Mouse (Mus musculus) hindbrain, embryonic 15.5 days (tissue): Measurements from ENCODE around the gene Zfp964. TPM values are rescaled to one million over a fixed set of nuclear protein-coding genes. Genes with fewer than 3 reads are reported as not detected.
"Not testable (repeated sequence)": the region's sequence is repeated elsewhere in the genome, so short reads cannot be mapped to it uniquely, and the experiment has no call there.

Experiments used
- ATAC-seq: fragments of 200-750 bp; cut with Nextera tagmentation; 2 replicates; pipeline ENCODE4 v1.8.0; 2017; ENCODE audit warnings: low read depth, moderate number of reproducible peaks, moderate TSS enrichment; ENCODE audit not compliant: low FRiP score
- H3K27ac ChIP-seq: fragments of 300-500 bp; sonication (generic); replicated peaks from 2 replicates; pipeline ENCODE4 v1.5.1; 2015; ENCODE audit warnings: mild to moderate bottlenecking, inconsistent platforms
- H3K27me3 ChIP-seq: fragments of 300-500 bp; sonication (generic); 2 replicates; pipeline ENCODE4 v1.6.1; 2015; ENCODE audit warnings: control low read depth, inconsistent platforms
- H3K36me3 ChIP-seq: fragments of 300-500 bp; sonication (generic); 2 replicates; pipeline ENCODE4 v1.6.1; 2015; ENCODE audit warnings: control low read depth, inconsistent platforms
- H3K4me1 ChIP-seq: fragments of 300-500 bp; sonication (generic); replicated peaks from 2 replicates; pipeline ENCODE4 v1.6.1; 2015; ENCODE audit warnings: control low read depth, inconsistent platforms
- H3K4me2 ChIP-seq: fragments of 300-500 bp; sonication (generic); 2 replicates; pipeline ENCODE4 v1.6.1; 2015; ENCODE audit warnings: moderate library complexity, mild to moderate bottlenecking, inconsistent platforms
- H3K4me3 ChIP-seq: fragments of 300-500 bp; sonication (generic); 2 replicates; pipeline ENCODE4 v1.5.1; 2015; ENCODE audit warnings: mild to moderate bottlenecking, inconsistent platforms
- H3K9ac ChIP-seq: fragments of 300-500 bp; sonication (generic); 2 replicates; pipeline ENCODE4 v1.6.1; 2015; ENCODE audit warnings: inconsistent platforms
- H3K9me3 ChIP-seq: fragments of 300-500 bp; sonication (generic); 2 replicates; pipeline ENCODE4 v1.6.1; 2016; ENCODE audit warnings: control low read depth, inconsistent platforms
- WGBS: fragments of 180-500 bp; shearing (Covaris S2); methylation state at CpG from one replicate; pipeline ENCODE4 v1.1.7; 2015; 5-methylcytosine and 5-hydroxymethylcytosine counted together
- polyA plus RNA-seq: library from polyadenylated mRNA; unstranded; fragments of >200 nt; fragmentation: Nextera tagmentation; extraction: Ambion mirVana; gene quantifications from 2 replicates; pipeline ENCODE4 v1.2.1, GENCODE M21; 2015

Gene Zfp964
- polyA plus RNA-seq = 2.4 and 2.6 TPM in 2 replicates

DNA sequence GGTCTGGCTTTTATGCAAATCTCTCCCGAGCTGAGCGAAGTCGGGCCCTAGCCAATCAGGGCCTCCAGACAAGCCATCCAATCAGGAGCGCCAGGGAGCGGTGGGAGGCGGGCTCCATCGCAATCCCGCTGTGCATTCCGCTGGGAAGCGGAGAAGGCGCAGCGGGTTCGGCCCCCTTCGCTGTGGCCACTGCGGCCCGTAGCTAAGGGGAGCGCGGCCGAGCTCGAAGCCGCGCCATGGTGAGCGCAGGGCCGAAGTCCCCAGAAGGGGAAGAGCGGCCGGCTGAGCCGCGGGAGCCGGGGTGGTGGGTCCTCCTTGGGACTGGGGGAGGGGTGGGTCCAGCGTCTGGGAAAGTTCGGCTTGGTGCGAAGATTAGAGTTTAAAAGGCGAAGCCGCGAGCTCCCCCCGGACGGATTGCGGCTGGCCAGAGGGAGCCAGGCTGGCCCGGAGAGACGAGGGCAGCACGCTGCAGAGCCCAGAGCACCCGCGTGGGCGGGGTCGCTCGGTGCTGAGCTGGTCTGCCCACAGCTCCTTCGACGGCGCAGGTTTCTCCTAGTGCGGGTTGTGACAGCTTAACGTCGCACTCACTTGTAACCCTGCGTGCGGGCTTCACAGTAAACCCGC, at the start of gene Zfp964:
Zfp964 (plus strand) TSS at position 122 of the 624 bp plus-strand sequence.
- peak; percentile 99 for ATAC-seq
- Histone ChIP-seq H3K4me1 (peaks cover 9% of the 10 kb centered on the region; the same call in 1 of the 2 replicates), H3K4me3 (peak within 1 kb of the TSS; percentile 61), H3K36me3 (peaks cover under 1% of the 10 kb centered on the region), H3K9me3 (no peaks in the 10 kb centered on the region), H3K27ac (peak within 1 kb of the TSS; percentile 83), H3K4me2 (peak within 1 kb of the TSS; percentile 88), H3K27me3 (no peaks in the 10 kb centered on the region), H3K9ac (peak within 1 kb of the TSS; percentile 68)
- 1% methylated on average over 55 of the region's 55 CpGs for WGBS

DNA sequence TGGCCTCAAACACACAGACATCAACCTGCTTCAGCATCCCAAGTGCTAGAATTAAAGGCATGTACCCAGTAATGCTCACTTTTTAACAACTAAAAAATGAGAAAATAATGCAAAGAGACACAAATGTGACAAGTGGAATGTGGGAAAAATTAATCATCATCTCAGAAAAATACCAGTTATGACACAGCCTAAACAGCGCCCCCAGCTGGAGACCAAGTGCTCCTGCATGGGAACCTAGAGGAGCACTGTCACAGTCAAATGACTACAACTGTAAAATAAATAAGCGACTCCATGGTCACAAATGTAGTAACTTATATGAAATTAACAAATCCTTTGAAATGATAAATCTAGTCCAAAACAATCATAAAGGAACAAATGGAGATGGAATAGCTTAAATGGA, 39.6 kb upstream of the Zfp964 start:
- ATAC-seq = no peak
- H3K36me3 ChIP-seq = peaks cover 57% of the 10 kb centered on the region
- 61% methylated on average over 2 of the region's 2 CpGs for WGBS

DNA sequence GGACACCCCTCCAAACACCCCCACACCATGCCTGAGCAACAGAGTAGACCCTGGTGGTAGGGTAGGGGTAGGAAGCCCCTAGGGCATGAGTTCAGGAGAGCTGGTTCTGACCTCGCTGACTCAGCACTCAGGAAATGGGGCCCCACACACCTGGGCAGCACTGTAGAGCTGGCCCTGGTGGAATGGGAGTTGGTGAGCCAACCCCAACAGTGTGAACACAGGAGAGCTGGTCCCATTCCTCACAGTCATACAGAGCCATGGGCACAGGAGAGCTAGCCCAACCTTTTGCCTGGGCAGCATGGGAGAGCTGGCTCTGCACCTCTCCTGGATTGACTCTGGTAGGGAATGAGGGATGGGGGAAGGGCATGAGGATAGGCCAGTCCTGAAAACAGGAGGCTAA, 36.2 kb upstream of the Zfp964 start:
- H3K9me3 ChIP-seq = no peaks in the 10 kb centered on the region
- no peaks in the 10 kb centered on the region for H3K27me3 ChIP-seq
- H3K9ac ChIP-seq = no peak overlapping the region
- H3K27ac ChIP-seq = no peak overlapping the region
- peak; percentile 38; the same call in 1 of the 2 replicates for ATAC-seq
- H3K36me3 ChIP-seq = peaks cover 28% of the 10 kb centered on the region
- WGBS = 93% methylated on average over 1 of the region's 1 CpGs
- H3K4me2 ChIP-seq = no peak overlapping the region
- peaks cover 2% of the 10 kb centered on the region; the same call in 1 of the 2 replicates for H3K4me1 ChIP-seq
- no peak overlapping the region for H3K4me3 ChIP-seq

More for the DNA sequence above, 39.6 kb upstream of the Zfp964 start:
- H3K9ac ChIP-seq = no peak overlapping the region
- H3K4me2 ChIP-seq = no peak overlapping the region
- no peaks in the 10 kb centered on the region for H3K27me3 ChIP-seq
- H3K9me3 ChIP-seq = no peaks in the 10 kb centered on the region
- no peak overlapping the region for H3K4me3 ChIP-seq
- H3K27ac ChIP-seq = no peak overlapping the region
- no peaks in the 10 kb centered on the region for H3K4me1 ChIP-seq

DNA sequence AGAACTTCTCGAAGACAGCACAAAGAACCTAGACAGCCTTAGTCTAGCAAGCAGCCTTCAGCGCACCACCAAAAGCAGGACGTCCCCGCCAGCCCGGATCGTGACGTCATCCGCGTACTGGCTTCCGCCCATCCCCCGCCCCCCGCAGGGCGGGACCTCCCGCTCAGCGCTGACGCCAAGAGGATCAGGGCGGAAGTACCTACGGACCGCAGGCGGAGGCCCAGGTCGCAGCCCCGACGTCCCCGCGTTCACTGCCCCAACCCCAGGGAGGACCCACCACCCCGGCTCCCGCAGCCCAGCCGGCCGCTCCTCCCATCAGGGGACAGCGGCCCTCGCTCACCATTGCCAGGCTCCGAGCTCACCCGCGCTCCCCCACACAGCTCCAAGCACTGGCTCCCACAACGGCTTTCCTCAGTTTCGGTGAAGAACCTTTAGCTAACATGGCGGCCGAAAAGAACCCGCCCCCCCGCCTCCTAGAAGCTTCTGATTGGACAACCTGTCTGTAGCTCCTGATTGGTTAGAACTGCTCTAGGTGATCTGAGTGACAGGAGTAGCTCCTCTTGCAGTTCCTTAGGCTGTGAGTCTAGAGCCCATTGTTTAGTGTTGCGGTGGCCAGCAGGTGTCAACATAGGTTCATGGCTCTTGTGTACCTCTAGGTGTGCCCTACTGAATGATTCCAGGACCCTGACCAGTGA, 29.0 kb upstream of the Zfp964 start, which contains the start of gene Zfp868:
Zfp868 (minus strand) TSS at position 454 of the 695 bp plus-strand sequence.
- WGBS = under 1% methylated on average over 41 of the region's 41 CpGs
- H3K9ac ChIP-seq = peak within 1 kb of the TSS; percentile 82
- peak within 1 kb of the TSS; percentile 85 for H3K4me3 ChIP-seq
- peak within 1 kb of the TSS; percentile 100 for H3K27ac ChIP-seq
- peak; percentile 100 for ATAC-seq
- no peaks in the 10 kb centered on the region for H3K9me3 ChIP-seq
- no peaks in the 10 kb centered on the region for H3K27me3 ChIP-seq
- H3K36me3 ChIP-seq = no peaks in the 10 kb centered on the region
- peaks cover 14% of the 10 kb centered on the region for H3K4me1 ChIP-seq
- peak within 1 kb of the TSS; percentile 58 for H3K4me2 ChIP-seq

DNA sequence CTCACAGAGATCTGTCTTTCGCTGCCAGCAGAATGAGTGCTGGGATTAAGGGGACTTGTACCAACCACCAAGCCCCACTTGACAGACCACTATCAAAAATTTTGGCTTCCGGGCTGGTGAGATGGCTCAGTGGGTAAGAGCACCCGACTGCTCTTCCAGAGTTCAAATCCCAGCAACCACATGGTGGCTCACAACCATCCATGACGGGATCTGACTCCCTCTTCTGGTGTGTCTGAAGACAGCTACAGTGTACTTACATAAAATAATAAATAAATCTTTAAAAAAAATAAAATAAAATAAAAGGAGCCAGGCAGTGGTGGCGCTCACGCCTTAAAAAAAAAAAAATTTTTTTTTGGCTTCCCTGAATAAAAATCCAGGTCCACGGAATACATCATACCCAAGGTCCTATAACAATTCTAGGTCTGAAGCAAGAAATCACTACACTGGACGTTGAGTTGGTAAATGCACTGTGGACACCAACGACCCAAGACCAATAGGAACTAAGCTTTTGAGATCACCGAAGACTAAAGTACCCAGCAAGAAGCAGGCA, 396 bp upstream of the Zfp964 start:
- Histone ChIP-seq H3K36me3 (no peaks in the 10 kb centered on the region), H3K27me3 (no peaks in the 10 kb centered on the region), H3K9me3 (no peaks in the 10 kb centered on the region), H3K9ac (peak overlapping the region; percentile 20; the same call in 1 of the 2 replicates), H3K4me3 (peak overlapping the region; percentile 61), H3K4me2 (peak overlapping the region; percentile 88), H3K27ac (peak overlapping the region; percentile 83), H3K4me1 (peaks cover 9% of the 10 kb centered on the region; the same call in 1 of the 2 replicates)
- WGBS = 44% methylated on average over 10 of the region's 10 CpGs
- no peak for ATAC-seq

DNA sequence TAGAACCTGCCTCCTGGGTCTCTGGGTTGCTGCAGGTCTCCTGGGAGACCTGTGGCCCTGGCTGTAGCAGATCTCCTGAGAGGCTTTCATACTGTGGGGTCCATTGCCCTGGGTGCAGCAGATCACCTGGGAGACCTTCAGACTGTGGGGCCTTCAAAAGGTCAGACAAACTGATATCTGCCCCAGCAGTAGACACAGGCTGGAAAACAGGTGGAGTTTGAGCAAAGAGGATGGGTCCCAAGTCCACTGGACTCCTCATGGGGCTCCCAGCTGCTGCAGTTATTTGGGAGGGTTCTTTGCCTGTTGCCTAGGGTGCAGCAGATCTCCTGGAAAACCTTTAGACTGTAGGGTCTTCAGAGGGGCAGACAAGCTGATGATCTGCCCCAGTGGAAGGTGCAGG, 7.0 kb downstream of the Zfp964 start:
- peaks cover 39% of the 10 kb centered on the region for H3K36me3 ChIP-seq
- no peak overlapping the region for H3K27ac ChIP-seq
- no peak overlapping the region for H3K4me3 ChIP-seq
- H3K4me1 ChIP-seq = no peaks in the 10 kb centered on the region
- H3K27me3 ChIP-seq = no peaks in the 10 kb centered on the region
- no peaks in the 10 kb centered on the region for H3K9me3 ChIP-seq
- no peak overlapping the region for H3K4me2 ChIP-seq
- ATAC-seq = no peak
- no peak overlapping the region for H3K9ac ChIP-seq

DNA sequence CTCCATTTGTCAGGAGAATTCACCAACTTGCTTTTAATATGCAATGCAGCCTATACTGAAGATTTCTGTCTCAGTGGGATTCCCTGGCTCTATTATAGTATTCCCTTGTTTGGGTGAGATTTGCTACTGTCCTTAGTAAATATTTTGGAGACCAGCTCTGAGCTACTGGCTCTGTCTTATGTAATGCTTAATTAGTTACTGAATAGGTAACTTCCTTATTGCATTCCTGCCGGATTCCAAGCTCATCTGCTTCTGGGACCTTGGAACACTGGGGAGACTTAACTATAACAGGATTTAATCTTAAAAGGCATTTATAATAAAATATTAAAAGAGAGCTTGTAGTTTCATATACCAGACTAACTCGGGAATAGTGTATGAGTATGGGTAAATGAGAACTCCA, 10.8 kb downstream of the Zfp964 start:
- H3K27ac ChIP-seq, H3K27me3 ChIP-seq, H3K4me3 ChIP-seq, H3K9ac ChIP-seq, H3K4me2 ChIP-seq, H3K9me3 ChIP-seq, ATAC-seq, H3K4me1 ChIP-seq: not testable (repeated sequence)
- 87% methylated on average over 2 of the region's 2 CpGs for WGBS
- H3K36me3 ChIP-seq = peaks cover 33% of the 10 kb centered on the region

DNA sequence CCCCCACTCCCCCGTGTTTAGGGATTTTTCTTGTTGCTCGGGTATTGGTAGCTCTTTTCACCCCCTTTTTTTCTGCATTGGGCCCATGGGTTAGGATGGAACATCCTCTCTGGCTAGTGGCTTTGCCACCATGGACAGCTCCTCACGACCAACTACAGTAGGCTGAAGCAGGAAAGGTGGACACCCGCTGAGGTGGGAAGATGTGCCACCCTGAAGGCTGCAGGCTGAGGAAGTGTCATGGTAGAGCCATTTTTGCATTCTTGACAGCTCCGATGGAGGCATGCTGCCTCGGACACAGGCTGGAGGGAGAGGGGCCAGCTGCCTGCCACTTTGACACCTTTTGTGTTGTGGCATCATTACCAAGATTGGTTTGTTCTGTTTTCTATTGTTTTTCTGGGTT, 47.5 kb downstream of the Zfp964 start:
- WGBS = 77% methylated on average over 6 of the region's 6 CpGs
- no peak for ATAC-seq
- no peak overlapping the region for H3K9ac ChIP-seq
- H3K9me3 ChIP-seq = no peaks in the 10 kb centered on the region
- peaks cover 39% of the 10 kb centered on the region for H3K36me3 ChIP-seq
- no peak overlapping the region for H3K4me2 ChIP-seq
- no peaks in the 10 kb centered on the region for H3K27me3 ChIP-seq
- no peak overlapping the region for H3K27ac ChIP-seq
- no peaks in the 10 kb centered on the region for H3K4me1 ChIP-seq
- H3K4me3 ChIP-seq = no peak overlapping the region

DNA sequence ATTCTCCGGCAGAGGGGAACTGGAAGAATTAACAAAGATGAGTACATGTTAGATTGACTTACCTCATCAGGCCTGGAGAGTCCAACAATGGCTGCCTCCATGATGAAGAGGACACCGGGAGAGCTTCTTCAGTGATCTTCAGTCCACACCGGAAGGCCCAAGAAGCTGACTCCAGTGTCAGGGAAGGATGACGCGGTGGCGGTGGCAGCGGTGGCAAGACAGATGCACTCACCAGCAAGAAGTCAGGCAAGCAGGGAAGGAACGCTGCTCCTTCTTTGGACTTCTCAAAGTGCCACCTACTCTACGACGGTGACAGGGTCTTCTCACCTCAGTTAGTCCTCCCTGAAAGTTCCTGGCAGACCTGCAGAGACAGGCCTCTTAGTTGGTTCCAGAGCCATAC, 56.3 kb downstream of the Zfp964 start, which contains the start of gene Zfp869:
Zfp869 (minus strand) TSS at position 101 of the 400 bp plus-strand sequence.
- 98% methylated on average over 10 of the region's 10 CpGs for WGBS
- not testable (repeated sequence) for H3K4me3 ChIP-seq, H3K27me3 ChIP-seq, H3K27ac ChIP-seq, H3K4me2 ChIP-seq, ATAC-seq, H3K9ac ChIP-seq, H3K9me3 ChIP-seq
- Histone ChIP-seq H3K36me3 (peaks cover 47% of the 10 kb centered on the region), H3K4me1 (peaks cover 21% of the 10 kb centered on the region)

DNA sequence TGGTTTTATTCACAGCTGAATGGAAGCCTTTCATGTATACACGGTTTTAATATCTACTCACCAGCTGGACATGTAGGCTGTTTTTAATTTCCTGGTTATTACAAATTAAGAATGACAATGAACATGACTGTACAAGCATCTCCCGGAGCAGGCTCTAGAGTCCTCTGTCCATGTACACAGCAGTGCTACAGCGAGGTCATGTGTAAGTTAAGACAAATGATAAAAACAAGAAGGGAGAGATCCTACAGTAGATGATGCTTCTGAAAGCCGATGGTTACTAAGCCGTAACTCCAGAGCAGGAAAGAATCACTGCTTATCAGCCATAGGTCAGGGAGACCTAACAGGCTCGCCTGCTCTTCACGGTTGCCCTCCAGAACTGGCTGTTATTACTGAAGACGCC, 59.2 kb downstream of the Zfp964 start:
- WGBS = 91% methylated on average over 8 of the region's 8 CpGs

DNA sequence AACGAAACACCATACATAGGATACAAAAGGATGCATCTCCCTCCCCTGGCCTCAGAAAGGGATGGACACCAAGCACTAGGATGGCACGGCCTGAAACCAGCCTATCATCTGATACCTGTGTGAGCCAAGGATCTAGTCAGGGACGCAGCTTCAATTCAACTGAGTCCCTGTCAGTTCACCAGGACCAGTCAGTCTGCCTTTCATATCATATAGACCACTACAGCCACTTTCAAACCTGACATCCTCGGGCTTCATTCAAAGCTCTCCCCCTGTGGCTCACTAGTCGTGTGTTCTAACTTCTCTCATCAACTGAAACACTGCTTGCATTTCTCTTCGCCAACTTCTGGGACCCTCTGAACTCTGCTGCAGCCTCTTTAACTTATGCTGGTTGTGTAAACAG, 61.1 kb downstream of the Zfp964 start:
- no peak for ATAC-seq
- Histone ChIP-seq H3K27ac (no peak overlapping the region), H3K4me3 (peak overlapping the region; percentile 86), H3K27me3 (no peaks in the 10 kb centered on the region), H3K9ac (0 out of 2 replicates have a peak overlapping the region, but pooled peaks have one; percentile 14), H3K36me3 (no peaks in the 10 kb centered on the region), H3K9me3 (no peaks in the 10 kb centered on the region), H3K4me2 (peak overlapping the region; percentile 57), H3K4me1 (peaks cover 28% of the 10 kb centered on the region)
- 84% methylated on average over 6 of the region's 6 CpGs for WGBS

More for the DNA sequence above, 59.2 kb downstream of the Zfp964 start:
- Histone ChIP-seq H3K27ac (no peak overlapping the region), H3K9me3 (no peaks in the 10 kb centered on the region), H3K4me2 (no peak overlapping the region), H3K9ac (no peak overlapping the region), H3K36me3 (peaks cover 18% of the 10 kb centered on the region), H3K4me1 (peaks cover 28% of the 10 kb centered on the region), H3K27me3 (no peaks in the 10 kb centered on the region), H3K4me3 (no peak overlapping the region)
- no peak for ATAC-seq
